Mouse (Mus musculus): ENCODE measurements around the gene Thrb. TPM values are rescaled to one million over a fixed set of nuclear protein-coding genes. Genes with fewer than 3 reads are reported as not detected.

The Thrb gene
- 1 to 10 TPM; 5.8 to 5.9 TPM for total RNA-seq (2021)
- long read RNA-seq, experiment 1, partial matches to known transcripts = 0 of 2 reads
- long read RNA-seq, experiment 1, other reads (novel, unspliced or antisense) = 2 of 2 reads
- long read RNA-seq, experiment 2, full-length matches to known transcripts = 1 of 1 reads
- long read RNA-seq, experiment 2, partial matches to known transcripts = 0 of 1 reads
- long read RNA-seq, experiment 2, other reads (novel, unspliced or antisense) = 0 of 1 reads

- DNase-seq = peak; percentile 8
These were observed at the start of gene Thrb for GRCm38 (mm10) chr14:17659686-17660328. Gene Thrb, plus strand, starts transcription at chr14:17660261.

- DNase-seq = no peak
These were observed 38.4 kb upstream of the Thrb start for GRCm38 (mm10) chr14:17621671-17622070.

GRCm38 (mm10) chr14:17623936-17624335 is 36.1 kb upstream of the Thrb start:
- no peak for DNase-seq

GRCm38 (mm10) chr14:17629215-17629614 is 30.8 kb upstream of the Thrb start:
- DNase-seq = no peak

- DNase-seq = peak; percentile 69
These were observed 27.1 kb upstream of the Thrb start for GRCm38 (mm10) chr14:17632887-17633522.

- no peak for DNase-seq
These were observed 23.1 kb upstream of the Thrb start for GRCm38 (mm10) chr14:17636971-17637370.

GRCm38 (mm10) chr14:17641770-17642169 is 18.3 kb upstream of the Thrb start:
- no peak for DNase-seq

GRCm38 (mm10) chr14:17655084-17655483 is 5.0 kb upstream of the Thrb start:
- no peak for DNase-seq

GRCm38 (mm10) chr14:17659031-17659430 is 1.0 kb upstream of the Thrb start:
- peak; percentile 78 for DNase-seq

- DNase-seq = peak; percentile 82
These were observed 453 bp downstream of the Thrb start for GRCm38 (mm10) chr14:17660329-17661099.

- peak; percentile 11 for DNase-seq
These were observed 1.1 kb downstream of the Thrb start for GRCm38 (mm10) chr14:17661100-17661521.

- DNase-seq = no peak
These were observed 2.0 kb downstream of the Thrb start for GRCm38 (mm10) chr14:17662087-17662486.

- no peak for DNase-seq
These were observed 14.3 kb downstream of the Thrb start for GRCm38 (mm10) chr14:17674335-17674734.

- no peak for DNase-seq
These were observed 15.2 kb downstream of the Thrb start for GRCm38 (mm10) chr14:17675214-17675613.

- DNase-seq = no peak
These were observed 21.4 kb downstream of the Thrb start for GRCm38 (mm10) chr14:17681479-17681878.

- DNase-seq = no peak
These were observed 24.8 kb downstream of the Thrb start for GRCm38 (mm10) chr14:17684881-17685280.

GRCm38 (mm10) chr14:17685491-17685890 is 25.4 kb downstream of the Thrb start:
- DNase-seq = no peak

GRCm38 (mm10) chr14:17686939-17687338 is 26.9 kb downstream of the Thrb start:
- DNase-seq = no peak

- DNase-seq = no peak
These were observed 31.2 kb downstream of the Thrb start for GRCm38 (mm10) chr14:17691246-17691645.

GRCm38 (mm10) chr14:17695526-17695925 is 35.5 kb downstream of the Thrb start:
- no peak for DNase-seq

- DNase-seq = no peak
These were observed 38.0 kb downstream of the Thrb start for GRCm38 (mm10) chr14:17697920-17698632.

GRCm38 (mm10) chr14:17700228-17700627 is 40.2 kb downstream of the Thrb start:
- DNase-seq = no peak
